Mouse (Mus musculus): Measurements from ENCODE around the gene Rpf2.

The Rpf2 gene

GRCm38 (mm10) chr10:40246374-40247165 lies at the start of gene Rpf2:
TSS of gene Rpf2 (minus strand) at chr10:40247036.
- peak; percentile 84 to 92 for DNase-seq

GRCm38 (mm10) chr10:40292640-40293039 lies 45.8 kb upstream of the Rpf2 start:
- no peak for DNase-seq

- no peak for DNase-seq
Measured at GRCm38 (mm10) chr10:40286767-40287166, 39.9 kb upstream of the Rpf2 start.

DNA sequence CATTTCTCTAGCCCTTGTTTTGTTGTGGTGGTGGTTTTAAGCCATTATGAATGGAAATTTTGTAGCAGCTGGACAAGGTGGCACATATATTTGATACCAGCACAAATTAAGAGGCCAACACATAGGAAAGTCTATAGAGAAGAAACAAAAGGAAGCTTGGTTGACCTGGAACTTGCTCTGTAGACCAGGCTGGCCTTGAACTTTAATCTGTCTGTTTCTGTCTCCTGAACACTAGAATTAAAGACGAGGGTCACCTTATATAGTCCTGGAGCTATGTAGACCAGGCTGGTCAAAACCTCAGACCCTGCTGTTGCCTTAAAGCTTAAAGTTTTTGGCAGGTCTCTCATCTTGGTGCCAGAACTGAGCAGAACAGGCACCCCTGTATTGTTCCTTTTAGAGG lies 38.7 kb upstream of the Rpf2 start:
- no peak for DNase-seq

DNA sequence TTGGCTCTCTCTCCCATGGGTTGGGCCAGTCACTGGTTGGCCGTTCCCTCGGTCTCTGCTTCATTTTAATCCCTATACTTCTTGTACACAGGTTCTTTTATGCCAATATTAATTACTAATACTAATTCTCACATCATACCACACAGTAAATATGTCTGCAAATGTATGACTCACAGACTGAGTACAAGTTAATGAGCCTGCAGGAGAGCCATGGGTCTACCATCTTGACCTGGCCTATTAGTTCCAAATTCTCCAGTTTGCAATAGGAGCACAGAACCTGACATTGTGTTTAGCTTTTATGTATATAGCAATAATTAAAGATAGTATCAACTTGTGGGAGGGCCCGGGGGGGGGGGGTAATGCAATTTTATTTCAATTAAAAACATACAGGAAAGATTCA lies 38.2 kb upstream of the Rpf2 start:
- DNase-seq, result no peak

- DNase-seq, result no peak
Measured at GRCm38 (mm10) chr10:40284179-40284831, 37.5 kb upstream of the Rpf2 start.

DNA sequence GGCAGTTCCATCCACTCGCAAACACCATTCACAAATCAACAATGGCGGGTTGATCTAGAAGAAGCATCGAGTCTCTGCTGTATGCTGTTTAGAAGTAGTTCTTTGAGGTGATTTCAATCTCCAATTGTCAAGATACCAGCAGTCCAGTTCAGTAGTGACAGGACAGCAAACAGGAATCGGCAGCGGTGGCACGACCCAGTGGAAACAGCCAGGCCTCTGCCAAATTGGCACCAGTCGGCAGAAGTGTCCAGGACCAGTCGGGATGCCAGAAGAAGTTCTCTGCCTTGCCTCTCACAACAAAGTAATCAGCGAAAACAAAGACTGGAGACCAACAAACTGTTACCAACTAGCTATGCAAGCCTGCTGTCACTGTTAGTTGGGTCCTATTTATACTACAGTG lies 36.8 kb upstream of the Rpf2 start:
- no peak for DNase-seq

DNA sequence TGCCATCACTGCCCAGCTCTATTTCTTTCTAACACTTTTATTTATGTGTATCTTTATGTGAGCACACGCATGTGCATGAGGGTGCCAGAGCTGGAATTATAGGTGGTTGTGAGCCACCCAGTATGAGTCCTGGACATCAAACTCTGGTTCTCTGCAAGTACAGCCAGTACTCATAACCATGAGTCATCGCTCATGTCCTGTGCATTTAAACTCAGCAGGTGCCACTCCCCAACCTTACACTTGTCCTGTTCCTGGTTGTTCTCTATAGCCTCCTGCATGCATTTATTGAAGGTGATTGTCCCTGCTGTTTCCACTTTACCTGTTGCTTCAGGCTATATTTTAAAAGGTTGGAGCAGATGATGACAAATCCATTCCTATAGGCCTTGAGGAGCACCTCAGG lies 34.7 kb upstream of the Rpf2 start:
- DNase-seq, result no peak

- DNase-seq, result no peak
Measured at GRCm38 (mm10) chr10:40278317-40278716, 31.5 kb upstream of the Rpf2 start.

- no peak for DNase-seq
Measured at GRCm38 (mm10) chr10:40275991-40276390, 29.2 kb upstream of the Rpf2 start.

DNA sequence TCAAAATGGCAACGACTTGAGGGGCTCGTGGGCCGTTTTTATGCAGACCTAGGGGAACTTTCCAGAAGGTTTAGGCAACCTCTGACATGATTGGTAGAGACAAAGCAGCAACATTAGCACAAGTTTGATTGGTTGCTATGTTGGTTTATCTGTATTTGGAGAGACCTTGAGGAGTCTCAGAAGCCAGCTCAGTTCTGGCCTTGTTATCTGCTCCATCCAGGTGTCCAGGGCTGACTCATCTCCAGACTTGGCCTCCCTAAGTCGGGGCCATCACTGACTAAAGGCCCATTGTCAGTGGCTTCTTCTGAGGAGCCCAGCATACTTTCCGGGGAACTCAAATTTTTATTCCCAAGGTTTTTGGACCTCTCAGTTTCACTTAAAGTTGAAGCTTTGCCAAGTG lies 27.1 kb upstream of the Rpf2 start:
- DNase-seq, result no peak

- DNase-seq, result no peak
Measured at GRCm38 (mm10) chr10:40271216-40271615, 24.4 kb upstream of the Rpf2 start.

DNA sequence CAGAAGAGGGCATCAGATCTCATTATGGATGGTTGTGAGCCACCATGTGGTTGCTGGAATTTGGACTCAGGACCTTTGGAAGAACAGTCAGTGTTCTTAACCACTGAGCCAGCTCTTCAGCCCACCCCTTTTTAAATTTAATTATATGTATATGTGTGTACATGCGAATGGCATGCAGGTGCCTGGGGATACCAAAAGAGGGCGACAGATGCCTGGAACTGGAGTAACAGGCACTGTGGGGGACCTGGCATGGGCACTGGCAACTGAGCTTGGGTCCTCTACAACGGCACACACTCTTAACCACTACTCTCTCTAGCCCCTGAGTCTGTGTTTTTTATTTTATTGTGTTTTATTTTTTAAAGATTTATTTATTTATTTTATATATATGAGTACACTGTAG lies 18.1 kb upstream of the Rpf2 start:
- no peak for DNase-seq

- DNase-seq, result peak; percentile 66
Measured at GRCm38 (mm10) chr10:40263691-40264090, 16.9 kb upstream of the Rpf2 start.

DNA sequence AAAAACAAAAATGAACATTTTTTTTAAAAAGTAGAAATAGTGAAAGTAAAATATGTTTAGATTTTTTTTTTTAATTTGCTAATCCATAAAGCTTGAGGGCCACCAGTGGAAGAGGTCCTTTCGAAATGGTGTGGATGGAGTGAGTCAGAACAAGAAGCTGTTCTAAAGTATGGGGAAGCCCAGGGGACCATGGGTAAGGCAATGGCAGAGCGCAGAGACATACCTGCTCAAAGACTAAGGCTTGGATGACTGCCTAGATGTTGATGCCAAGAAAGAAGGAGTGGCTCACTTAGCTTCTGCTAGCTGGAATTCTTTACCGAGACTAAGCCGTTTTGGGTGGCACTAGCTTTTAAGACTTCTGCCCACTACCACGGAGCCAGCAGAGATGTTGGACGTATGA lies 15.4 kb upstream of the Rpf2 start:
- no peak for DNase-seq

- DNase-seq, result no peak
Measured at GRCm38 (mm10) chr10:40260305-40260704, 13.5 kb upstream of the Rpf2 start.

GRCm38 (mm10) chr10:40259542-40259941 lies 12.7 kb upstream of the Rpf2 start:
- DNase-seq, result no peak

DNA sequence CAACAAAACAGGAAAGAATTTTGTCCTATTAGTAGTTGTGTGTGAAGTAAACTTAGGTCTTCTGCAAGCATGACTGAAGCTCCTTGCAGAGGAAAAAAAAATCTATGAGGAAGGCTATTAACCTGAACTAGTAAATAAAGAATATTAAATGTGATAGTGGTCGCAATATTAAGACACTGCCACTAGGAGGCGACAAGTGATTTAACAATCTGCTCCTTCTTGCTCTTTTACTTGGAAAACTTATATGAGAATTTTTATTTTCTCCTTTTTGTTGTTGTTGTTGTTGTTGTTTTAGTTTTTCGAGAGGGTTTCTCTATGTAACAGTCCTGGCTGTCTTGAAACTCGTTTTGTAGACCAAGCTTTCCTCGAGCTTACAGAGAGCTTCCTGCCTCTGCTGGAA lies 12.1 kb upstream of the Rpf2 start:
- DNase-seq, result peak in 1 of 2 experiments; percentile 69

GRCm38 (mm10) chr10:40258401-40258966 lies 11.6 kb upstream of the Rpf2 start:
- peak; percentile 62 to 71 for DNase-seq

DNA sequence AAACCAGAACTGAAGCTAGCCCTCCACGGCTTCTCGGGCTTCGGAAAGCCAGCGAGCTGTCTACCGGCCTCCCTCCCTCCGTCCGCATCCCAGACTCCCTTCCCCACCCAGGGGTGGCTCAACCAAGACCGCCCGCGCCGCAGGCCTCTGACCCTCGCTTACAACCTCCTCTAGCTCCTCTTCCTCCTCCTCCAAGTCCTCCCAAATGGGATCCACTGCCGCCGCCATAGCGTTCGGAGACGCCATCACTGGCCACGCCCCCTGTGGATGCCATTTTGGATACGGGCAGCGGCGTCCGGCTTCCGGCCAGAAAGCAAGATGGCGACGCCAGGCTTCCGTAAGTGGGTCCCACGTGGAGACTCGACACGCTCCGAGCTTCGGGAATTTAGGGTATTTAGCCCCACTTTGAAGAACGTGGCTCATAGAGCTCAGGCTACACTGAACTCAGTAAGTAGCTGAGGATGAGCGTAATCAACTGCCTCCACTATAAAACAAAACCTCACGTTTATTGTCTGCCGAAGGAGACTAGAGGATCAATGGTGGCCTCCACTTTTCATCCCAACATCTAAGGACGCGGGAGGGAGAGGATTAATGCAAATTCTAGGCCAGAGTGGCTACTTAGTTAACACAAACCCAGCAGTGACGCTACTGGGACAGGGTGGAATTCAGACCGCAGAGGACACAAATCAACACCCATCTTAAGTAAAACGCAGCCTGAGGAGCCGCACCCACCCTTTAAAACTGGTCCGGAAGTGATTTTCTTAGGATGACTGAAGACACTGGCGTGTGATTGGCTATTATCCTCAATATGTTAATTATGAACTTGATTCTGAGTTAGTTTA lies 10.8 kb upstream of the Rpf2 start, which contains the start of gene Gtf3c6:
Gene Gtf3c6, minus strand, starts transcription at position 695 of the 842 bp plus-strand sequence.
- DNase-seq, result peak; percentile 94 to 97

- DNase-seq, result peak; percentile 80 to 86
Measured at GRCm38 (mm10) chr10:40256716-40257115, 9.9 kb upstream of the Rpf2 start.

DNA sequence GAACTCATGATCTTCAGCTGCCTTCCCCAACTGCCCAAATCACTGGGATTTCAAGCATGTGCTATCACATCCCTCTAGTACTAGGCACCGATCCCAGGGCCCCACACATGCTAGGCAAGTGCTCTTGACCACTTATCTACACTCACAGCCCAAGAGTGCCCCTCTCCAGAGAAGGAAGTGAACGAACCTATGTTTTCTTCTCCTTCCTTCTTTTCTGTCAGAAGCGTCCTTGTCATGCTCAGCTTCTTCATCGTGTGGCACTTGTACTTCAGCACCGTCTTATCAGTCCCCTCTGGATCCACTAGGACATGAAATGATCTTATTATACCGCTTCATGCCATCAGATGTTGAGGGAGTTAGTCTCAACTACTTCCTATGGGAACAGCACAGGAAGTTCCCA lies 4.1 kb upstream of the Rpf2 start:
- no peak for DNase-seq

- DNase-seq, result no peak
Measured at GRCm38 (mm10) chr10:40249625-40250024, 2.8 kb upstream of the Rpf2 start.
